Mouse (Mus musculus) intestine, postnatal 0 days (tissue): ENCODE data around the gene Ate1. TPM values are rescaled to one million over a fixed set of nuclear protein-coding genes. Genes with fewer than 3 reads are reported as not detected.

Source experiments
- ATAC-seq: fragments of 200-750 bp; cut with Nextera tagmentation; 2 replicates; pipeline ENCODE4 v1.8.0; 2017; ENCODE audit warnings: mild to moderate bottlenecking, moderate TSS enrichment, moderate library complexity
- H3K27ac ChIP-seq: fragments of 300-500 bp; sonication (generic); 2 replicates; pipeline ENCODE4 v1.5.1; 2014; ENCODE audit warnings: mild to moderate bottlenecking, low read depth, low read length, moderate library complexity
- H3K27me3 ChIP-seq: fragments of 300-500 bp; sonication (generic); replicated peaks from 2 replicates; pipeline ENCODE4 v1.6.1; 2014; ENCODE audit warnings: low read length, mixed read lengths; ENCODE audit not compliant: control insufficient read depth, insufficient read depth
- H3K36me3 ChIP-seq: fragments of 300-500 bp; sonication (generic); 2 replicates; pipeline ENCODE4 v1.6.1; 2014; ENCODE audit warnings: mild to moderate bottlenecking, moderate library complexity; ENCODE audit not compliant: control insufficient read depth, insufficient read depth
- H3K4me1 ChIP-seq: fragments of 300-500 bp; sonication (generic); replicated peaks from 2 replicates; pipeline ENCODE4 v1.6.1; 2014; ENCODE audit warnings: antibody characterized with exemption, low read length, mixed read lengths; ENCODE audit not compliant: control insufficient read depth, insufficient read depth
- H3K4me2 ChIP-seq: fragments of 300-500 bp; sonication (generic); replicated peaks from 2 replicates; pipeline ENCODE4 v1.6.1; 2014; ENCODE audit warnings: low read depth, mild to moderate bottlenecking, moderate library complexity
- H3K4me3 ChIP-seq: fragments of 300-500 bp; sonication (generic); 2 replicates; pipeline ENCODE4 v1.5.1; 2014; ENCODE audit warnings: low read depth, low read length
- H3K9ac ChIP-seq: fragments of 300-500 bp; sonication (generic); 2 replicates; pipeline ENCODE4 v1.6.1; 2014; ENCODE audit warnings: mild to moderate bottlenecking, low read depth, low read length
- H3K9me3 ChIP-seq: fragments of 300-500 bp; sonication (generic); 2 replicates; pipeline ENCODE4 v1.6.1; 2016; ENCODE audit warnings: mixed run types; ENCODE audit not compliant: control insufficient read depth
- CTCF ChIP-seq: sonication (generic); IDR thresholded peaks from 2 replicates; pipeline ENCODE4 v1.5.1; 2016; ENCODE audit warnings: low read depth, mild to moderate bottlenecking, control low read depth, antibody characterized with exemption, moderate library complexity
- WGBS: fragments of 180-500 bp; shearing (Covaris S2); extraction: QIAGEN DNeasy Blood & Tissue Kit; methylation state at CpG from one replicate; pipeline ENCODE4 v1.1.7; 2014; 5-methylcytosine and 5-hydroxymethylcytosine counted together
- polyA plus RNA-seq: library from polyadenylated mRNA; unstranded; fragments of >200 nt; fragmentation: Nextera tagmentation; extraction: Ambion mirVana; gene quantifications from 2 replicates; pipeline ENCODE4 v1.2.1, GENCODE M21; 2015

Ate1 gene
- polyA plus RNA-seq, 1 experiment from 2014 or later: 60.8 TPM

DNA sequence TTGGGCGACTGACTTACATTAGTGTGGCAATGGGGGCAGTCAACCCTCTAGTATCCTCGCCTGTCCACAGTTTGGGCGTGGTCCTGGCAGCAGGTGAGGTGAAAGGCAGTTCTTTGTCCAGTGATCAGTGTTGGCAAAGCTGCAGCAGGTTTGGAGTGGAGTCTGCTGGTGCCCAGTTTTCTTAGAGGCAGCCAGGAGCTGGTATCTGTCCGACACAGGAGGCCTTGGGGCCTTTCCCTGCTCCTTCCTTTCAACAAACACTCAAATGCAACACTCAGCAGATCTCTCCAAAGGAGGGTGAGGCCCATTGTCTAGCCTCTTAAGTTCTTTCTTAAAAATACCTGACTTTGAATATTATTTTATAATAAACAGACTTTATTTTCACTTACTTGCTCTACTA, 38.4 kb upstream of the Ate1 start:
- H3K4me3 ChIP-seq: no peak overlapping the region
- TF ChIP-seq CTCF: no peak
- H3K36me3 ChIP-seq: no peaks in the 10 kb centered on the region
- no peak for ATAC-seq
- no peak overlapping the region for H3K4me2 ChIP-seq
- H3K9ac ChIP-seq: no peak overlapping the region
- no peaks in the 10 kb centered on the region for H3K4me1 ChIP-seq
- no peaks in the 10 kb centered on the region for H3K9me3 ChIP-seq
- WGBS: 66% methylated on average over 4 of the region's 4 CpGs
- no peak overlapping the region for H3K27ac ChIP-seq
- H3K27me3 ChIP-seq: no peaks in the 10 kb centered on the region

DNA sequence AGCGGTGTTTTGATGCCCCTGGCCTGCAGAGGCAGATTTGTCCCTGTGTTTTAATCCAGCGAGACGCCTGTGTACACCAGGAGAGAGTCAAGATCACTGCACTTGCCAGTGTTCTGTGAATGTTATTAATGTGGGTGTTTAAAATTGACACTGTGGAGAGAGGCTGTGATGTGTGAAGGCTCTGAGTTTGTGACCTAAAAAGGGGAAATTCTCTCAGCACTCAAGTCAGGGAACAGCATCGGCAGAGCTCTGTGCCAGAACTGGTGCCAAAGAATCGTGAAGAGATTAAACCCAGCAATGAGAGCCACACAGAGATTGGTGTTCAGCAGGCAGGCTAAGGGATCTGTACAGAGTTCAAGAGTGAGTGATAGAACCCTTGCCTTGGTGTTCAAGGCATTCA, 35.4 kb upstream of the Ate1 start:
- H3K27me3 ChIP-seq: no peaks in the 10 kb centered on the region
- no peak for TF ChIP-seq CTCF
- ATAC-seq: no peak
- WGBS: 76% methylated on average over 5 of the region's 5 CpGs
- no peak overlapping the region for H3K9ac ChIP-seq
- H3K27ac ChIP-seq: no peak overlapping the region
- no peak overlapping the region for H3K4me3 ChIP-seq
- H3K9me3 ChIP-seq: no peaks in the 10 kb centered on the region
- no peaks in the 10 kb centered on the region for H3K4me1 ChIP-seq
- H3K36me3 ChIP-seq: no peaks in the 10 kb centered on the region
- H3K4me2 ChIP-seq: no peak overlapping the region

DNA sequence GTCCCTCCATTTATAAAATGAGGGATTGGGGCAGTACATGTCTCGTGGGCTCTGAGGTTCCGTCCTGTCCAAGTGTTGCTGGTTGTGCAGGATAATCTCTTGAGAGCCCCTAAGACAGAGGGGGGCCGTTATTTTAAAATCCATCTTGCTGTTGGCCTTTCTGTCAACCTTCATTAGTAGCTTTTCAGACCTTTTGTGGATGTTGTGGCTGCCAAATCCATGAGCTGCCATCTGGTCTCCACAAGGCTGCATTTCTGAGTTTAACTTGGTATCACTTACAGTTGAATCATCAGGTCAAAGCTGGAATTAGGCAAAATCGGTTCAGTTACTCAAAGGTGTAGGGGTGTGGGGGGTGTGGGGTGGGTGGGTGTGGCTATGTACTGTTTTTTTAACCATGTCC, 33.2 kb upstream of the Ate1 start:
- Histone ChIP-seq H3K27me3 (no peaks in the 10 kb centered on the region), H3K27ac (no peak overlapping the region), H3K4me1 (no peaks in the 10 kb centered on the region), H3K9me3 (no peaks in the 10 kb centered on the region), H3K36me3 (no peaks in the 10 kb centered on the region), H3K9ac (no peak overlapping the region), H3K4me2 (no peak overlapping the region), H3K4me3 (no peak overlapping the region)
- 77% methylated on average over 4 of the region's 4 CpGs for WGBS
- no peak for TF ChIP-seq CTCF
- ATAC-seq: no peak

DNA sequence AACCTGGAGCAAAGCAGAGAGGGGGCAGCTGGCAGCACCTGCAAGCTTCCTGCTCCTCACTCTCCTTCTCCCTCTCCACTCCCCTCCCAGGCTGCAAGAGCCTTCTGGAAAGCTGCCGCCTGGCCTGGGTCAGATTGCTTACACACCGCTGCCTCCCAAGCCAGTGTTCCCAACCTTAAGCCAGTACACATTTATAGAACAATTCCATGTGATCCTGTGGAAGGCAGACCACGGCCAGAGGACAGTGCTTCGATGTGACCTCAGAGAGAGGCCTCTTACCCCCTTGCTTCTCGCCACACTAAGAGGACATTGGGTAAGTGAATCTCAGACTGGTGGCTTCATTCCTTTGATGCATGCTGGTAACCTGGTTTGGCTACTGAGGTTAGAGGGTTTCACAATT, 32.6 kb upstream of the Ate1 start:
- Histone ChIP-seq H3K9ac (no peak overlapping the region), H3K4me1 (no peaks in the 10 kb centered on the region), H3K4me2 (no peak overlapping the region), H3K9me3 (no peaks in the 10 kb centered on the region), H3K36me3 (no peaks in the 10 kb centered on the region), H3K27ac (no peak overlapping the region), H3K27me3 (no peaks in the 10 kb centered on the region), H3K4me3 (no peak overlapping the region)
- no peak for TF ChIP-seq CTCF
- WGBS: 55% methylated on average over 5 of the region's 5 CpGs
- ATAC-seq: no peak

DNA sequence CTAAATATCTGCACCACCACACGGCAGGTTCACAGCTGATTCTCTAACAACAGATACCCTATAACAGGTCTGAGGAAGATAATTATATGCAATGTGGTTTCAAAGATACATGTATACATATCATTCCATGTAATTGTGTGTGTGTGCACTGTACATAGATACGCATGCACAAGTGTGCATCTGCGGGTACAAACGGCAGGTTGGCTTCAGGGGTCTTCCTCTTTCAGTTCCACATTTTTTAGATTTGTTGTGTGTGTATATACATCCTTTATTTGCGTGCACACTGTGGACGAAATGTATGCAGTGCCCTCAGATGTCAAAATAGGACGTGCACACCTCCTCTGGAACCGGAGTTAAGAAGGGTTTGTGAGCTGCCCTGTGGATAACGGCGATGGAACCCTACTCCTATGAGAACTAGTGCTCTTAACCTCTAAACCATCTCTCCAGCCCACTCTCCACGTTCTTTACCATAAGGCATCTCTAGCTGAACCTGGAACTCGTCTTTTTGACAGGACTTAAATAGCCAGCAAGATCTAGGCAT, 27.5 kb upstream of the Ate1 start:
- Histone ChIP-seq H3K27me3 (no peaks in the 10 kb centered on the region), H3K4me3 (peak overlapping the region; percentile 98; the same call in 1 of the 2 replicates), H3K4me1 (peaks cover 4% of the 10 kb centered on the region), H3K36me3 (peaks cover 11% of the 10 kb centered on the region; the same call in 1 of the 2 replicates), H3K4me2 (peak overlapping the region; percentile 75), H3K9me3 (no peaks in the 10 kb centered on the region), H3K9ac (peak overlapping the region; percentile 94; the same call in 1 of the 2 replicates), H3K27ac (peak overlapping the region; percentile 100; the same call in 1 of the 2 replicates)
- 79% methylated on average over 12 of the region's 12 CpGs for WGBS
- TF ChIP-seq CTCF: no peak
- ATAC-seq: no peak

DNA sequence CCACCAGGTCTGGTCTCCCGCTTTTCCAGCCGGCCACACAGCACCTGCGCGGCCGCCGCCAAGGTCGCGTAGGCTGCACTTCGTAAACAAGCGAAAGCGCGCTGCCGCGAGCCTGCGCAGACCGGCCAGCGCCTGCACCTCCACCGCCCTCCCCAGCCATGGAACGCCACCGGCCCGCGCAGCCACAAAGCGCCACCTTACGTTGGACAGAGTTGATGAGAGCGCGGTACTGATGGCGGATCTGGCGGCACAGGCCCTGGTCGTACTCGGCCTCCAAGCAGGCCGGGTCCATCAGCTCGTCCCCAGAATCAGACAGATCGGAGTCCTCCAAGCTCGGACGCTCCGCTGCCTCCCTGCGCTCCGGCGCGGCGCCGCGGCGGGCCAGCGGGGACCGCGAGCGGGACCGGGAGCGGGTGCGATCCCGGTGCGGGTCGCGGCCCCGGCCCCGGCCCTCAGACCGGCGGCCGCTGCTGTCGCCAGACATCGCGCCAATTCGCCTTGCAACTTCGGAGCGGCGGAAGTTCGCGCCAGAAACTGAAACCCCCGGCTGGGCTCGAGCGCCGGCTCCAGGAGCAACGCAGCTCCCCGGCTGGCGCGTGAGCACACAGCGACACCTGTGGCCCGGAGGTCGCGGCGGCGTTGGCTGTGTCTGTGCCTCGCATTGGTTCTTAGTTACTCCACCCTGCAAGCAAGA, 26.8 kb upstream of the Ate1 start:
- Histone ChIP-seq H3K36me3 (peaks cover 16% of the 10 kb centered on the region), H3K9ac (peak overlapping the region; percentile 94), H3K27ac (peak overlapping the region; percentile 100), H3K9me3 (no peaks in the 10 kb centered on the region), H3K4me1 (peaks cover 4% of the 10 kb centered on the region), H3K4me3 (peak overlapping the region; percentile 98), H3K4me2 (peak overlapping the region; percentile 75), H3K27me3 (no peaks in the 10 kb centered on the region)
- peak; percentile 91 for TF ChIP-seq CTCF
- under 1% methylated on average over 80 of the region's 84 CpGs for WGBS
- ATAC-seq: peak; percentile 95
